Mouse (Mus musculus): ENCODE data around the gene Sh3bp1.
"Not testable (repeated sequence)": the region's sequence is repeated elsewhere in the genome, so short reads cannot be mapped to it uniquely, and the experiment has no call there.

Gene Sh3bp1

GRCm38 (mm10) chr15:78877810-78878390 lies 21.7 kb upstream of the Sh3bp1 start:
- DNase-seq, result no peak

GRCm38 (mm10) chr15:78878792-78879516 lies 20.6 kb upstream of the Sh3bp1 start:
- DNase-seq, result not testable (repeated sequence)

DNA sequence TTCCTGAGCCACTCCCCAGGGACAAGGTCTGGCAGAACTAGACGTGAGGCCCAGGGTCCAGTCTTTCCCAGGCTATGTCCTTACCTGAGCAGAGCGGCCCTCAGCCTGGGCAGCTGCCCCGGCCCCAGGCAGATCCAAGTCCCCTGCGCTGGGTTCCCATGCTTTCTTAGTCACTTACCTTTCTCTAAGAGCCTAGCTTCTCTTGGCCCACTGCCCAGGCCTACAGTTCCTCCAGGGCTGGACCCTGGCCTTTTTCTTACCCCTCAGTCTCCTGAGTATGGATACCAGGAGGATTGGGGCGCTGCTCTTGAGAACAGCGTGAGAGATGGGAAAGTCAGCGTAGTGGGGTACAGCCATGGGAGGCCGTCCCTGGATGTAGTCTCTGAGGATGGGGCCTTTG lies 19.1 kb upstream of the Sh3bp1 start:
- no peak for DNase-seq

DNA sequence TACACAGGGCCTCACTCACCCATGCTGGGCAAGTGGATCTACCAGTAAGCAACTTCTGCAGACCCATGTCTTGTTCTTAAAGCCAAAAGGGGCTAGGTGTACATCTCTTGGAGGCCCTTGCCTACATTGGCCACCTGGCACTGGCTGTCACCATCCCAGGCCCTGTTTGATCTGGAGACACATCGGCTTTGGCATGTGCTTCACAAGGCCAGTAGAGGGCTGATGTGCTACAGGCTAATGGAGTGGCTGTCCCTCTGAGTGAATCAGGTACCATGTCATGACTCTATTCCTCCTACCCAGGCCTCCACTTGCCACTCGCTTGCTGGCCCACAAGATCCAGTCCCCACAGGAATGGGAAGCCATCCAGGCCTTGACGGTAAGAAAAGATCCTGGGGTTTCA lies 17.7 kb upstream of the Sh3bp1 start:
- no peak for DNase-seq

GRCm38 (mm10) chr15:78889401-78889853 lies 10.1 kb upstream of the Sh3bp1 start:
- DNase-seq, result no peak

DNA sequence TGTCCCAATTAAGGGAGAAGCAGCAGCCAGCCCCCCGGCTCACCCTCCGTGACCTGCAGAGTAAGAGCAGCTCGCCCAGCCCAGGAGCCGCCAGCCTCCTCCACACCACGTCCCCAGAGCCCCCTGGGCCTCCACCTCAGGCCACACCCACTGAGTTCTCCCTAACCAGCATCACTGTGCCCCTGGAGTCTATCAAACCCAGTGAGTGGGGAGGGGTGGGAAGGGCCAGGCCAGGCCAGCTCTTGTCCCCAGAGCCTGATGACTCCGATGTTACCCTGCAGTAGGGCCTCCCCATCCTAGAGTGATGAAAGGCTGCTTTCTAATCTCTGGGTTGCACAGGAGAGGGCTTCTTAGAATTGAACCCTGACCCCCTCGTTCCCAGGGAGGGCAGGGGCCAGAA lies 7.1 kb upstream of the Sh3bp1 start:
- no peak for DNase-seq

GRCm38 (mm10) chr15:78894726-78895125 lies 4.8 kb upstream of the Sh3bp1 start:
- no peak for DNase-seq

GRCm38 (mm10) chr15:78895741-78896140 lies 3.8 kb upstream of the Sh3bp1 start:
- no peak for DNase-seq

GRCm38 (mm10) chr15:78896149-78896548 lies 3.4 kb upstream of the Sh3bp1 start:
- no peak for DNase-seq

GRCm38 (mm10) chr15:78897488-78897887 lies 2.1 kb upstream of the Sh3bp1 start:
- no peak for DNase-seq

- no peak for DNase-seq
Observed at GRCm38 (mm10) chr15:78898507-78899001, 1.0 kb upstream of the Sh3bp1 start.

DNA sequence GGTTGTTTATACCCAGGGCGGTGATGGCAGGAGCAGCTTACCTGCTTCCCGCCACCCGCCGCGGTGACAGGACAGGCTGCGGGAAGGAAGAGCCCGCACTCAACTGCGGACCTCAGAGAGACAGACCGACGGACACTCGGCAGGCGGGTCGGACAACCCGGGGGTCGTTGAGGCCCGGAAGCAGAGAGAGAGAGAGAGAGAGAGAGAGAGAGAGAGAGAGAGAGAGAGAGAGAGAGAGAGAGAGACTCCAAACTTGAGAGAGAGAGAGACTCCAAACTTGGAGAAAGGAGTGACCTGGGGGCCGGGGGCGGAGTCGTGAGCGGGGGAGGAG lies 194 bp upstream of the Sh3bp1 start, which contains the start of gene Gm49510:
TSS of gene Gm49510 (plus strand) at position 259 of the 331 bp plus-strand sequence.
- DNase-seq, result no peak

DNA sequence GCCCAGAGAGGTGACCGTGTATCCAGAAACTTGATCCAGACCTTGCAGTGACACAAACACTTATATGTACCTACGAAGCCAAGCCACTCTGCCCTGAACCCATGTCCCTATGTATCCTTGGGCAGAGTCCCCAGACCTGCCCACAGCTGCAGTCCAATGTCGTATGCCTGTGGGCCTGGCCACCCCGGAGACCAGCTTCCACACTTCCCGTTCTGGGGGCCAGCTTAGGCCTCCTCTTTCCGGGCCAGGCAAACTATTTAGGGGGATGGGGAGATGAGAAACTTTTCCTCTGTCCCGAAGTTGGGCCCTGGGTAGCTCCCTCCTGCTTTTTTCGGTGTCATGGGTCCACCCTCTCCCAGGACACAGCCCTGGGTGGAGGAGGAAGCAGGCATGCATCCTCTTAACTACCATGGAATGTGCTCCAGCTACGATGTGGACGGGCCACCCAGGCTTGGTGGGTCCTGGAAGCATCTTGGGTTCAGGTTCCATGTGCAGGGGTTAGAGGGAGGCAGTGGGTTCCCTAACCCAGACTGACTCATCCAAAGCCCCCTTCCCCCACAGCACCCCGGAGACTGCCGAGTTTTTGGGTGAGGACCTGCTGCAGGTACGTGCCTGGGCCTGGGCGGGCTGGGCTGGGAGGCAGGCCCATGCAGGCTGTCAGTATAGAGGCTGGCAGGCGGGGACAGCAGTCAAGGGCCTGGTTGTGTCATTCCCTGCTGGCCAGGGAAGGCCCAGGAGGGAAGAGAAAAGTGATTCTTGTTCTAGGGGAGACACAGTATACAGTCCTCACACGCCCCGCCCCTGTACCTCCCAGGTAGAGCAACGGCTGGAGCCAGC lies 1.2 kb downstream of the Sh3bp1 start:
- DNase-seq, result no peak

DNA sequence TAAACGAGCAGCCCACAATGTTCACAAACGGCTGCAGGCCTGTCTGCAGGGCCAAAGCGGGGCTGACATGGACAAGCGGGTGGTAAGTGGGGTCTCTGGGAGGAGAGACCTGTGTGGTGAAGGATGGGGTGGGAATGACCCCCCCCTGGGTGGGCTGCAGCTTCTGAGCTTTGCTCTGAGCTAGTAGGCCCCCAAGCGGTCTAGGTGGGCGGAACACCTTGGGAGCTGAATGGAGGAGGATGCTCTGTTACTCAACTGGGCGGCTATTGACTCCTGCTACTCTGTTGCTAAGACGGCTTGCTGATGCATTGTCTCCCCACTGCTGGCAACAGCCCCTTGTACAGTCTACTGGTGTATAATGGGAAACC lies 1.8 kb downstream of the Sh3bp1 start:
- DNase-seq, result no peak

DNA sequence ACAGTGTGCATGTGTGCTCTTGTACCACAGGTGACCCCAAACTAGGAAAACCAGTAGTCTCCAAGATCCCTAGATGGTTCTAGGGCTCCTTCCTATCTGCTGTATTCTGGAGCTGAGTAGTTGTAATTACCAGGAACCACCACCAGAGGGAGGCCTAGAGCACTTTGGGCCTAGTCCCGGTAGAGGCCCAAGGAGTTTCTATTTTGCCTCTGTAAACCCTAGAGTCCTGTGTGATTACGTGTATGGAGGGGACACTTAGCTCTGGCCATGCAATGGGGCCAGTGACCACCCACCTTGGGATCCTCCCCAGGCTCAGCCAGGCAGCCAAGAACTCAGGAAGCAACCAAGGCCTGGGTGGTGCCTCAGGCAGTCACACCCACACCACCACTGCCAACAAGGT lies 3.7 kb downstream of the Sh3bp1 start:
- peak; percentile 75 for DNase-seq

GRCm38 (mm10) chr15:78908399-78908798 lies 8.8 kb downstream of the Sh3bp1 start:
- DNase-seq, result no peak

GRCm38 (mm10) chr15:78908982-78909381 lies 9.4 kb downstream of the Sh3bp1 start:
- DNase-seq, result no peak

DNA sequence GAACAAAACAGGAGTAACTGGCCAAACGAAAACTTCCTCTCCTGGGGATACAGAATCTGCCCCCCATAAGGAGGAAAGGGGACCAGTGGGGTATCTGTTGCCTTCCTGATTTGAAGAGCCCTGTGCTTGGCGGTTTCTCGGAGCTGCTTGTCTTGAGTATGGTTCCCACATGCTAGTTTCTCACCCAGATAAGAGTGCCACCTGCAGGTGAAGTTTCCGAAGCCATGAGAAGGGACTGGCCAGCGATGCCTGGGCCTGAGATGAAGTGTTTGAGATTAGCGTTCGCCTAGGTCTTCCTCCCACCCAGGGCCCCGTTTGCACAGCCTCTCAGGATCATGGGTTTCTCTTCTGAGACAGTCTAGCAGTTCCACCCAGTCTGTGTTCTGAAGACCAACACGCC lies 12.5 kb downstream of the Sh3bp1 start:
- DNase-seq, result no peak

GRCm38 (mm10) chr15:78913632-78914090 lies 14.1 kb downstream of the Sh3bp1 start, which contains the start of gene Pdxp:
Gene Pdxp, plus strand, starts transcription at chr15:78913919.
- peak; percentile 96 for DNase-seq

- DNase-seq, result no peak
Observed at GRCm38 (mm10) chr15:78914091-78914822, 14.7 kb downstream of the Sh3bp1 start.

- no peak for DNase-seq
Observed at GRCm38 (mm10) chr15:78914823-78915659, 15.5 kb downstream of the Sh3bp1 start.

GRCm38 (mm10) chr15:78915660-78916017 lies 16.1 kb downstream of the Sh3bp1 start:
- peak; percentile 69 for DNase-seq

Measured in right cerebral cortex, postnatal 25 days (tissue).